Mouse (Mus musculus) cerebellum, adult 11 months (tissue): ENCODE results near the gene Arsb.
"Not testable (repeated sequence)": the region's sequence is repeated elsewhere in the genome, so short reads cannot be mapped to it uniquely, and the experiment has no call there.

Source experiments
- DNase-seq: peaks from one replicate; pipeline ENCODE4 v3.0.0; 2022

The Arsb gene

GRCm38 (mm10) chr13:93924735-93925432 is 153.5 kb downstream of the Arsb start:
- DNase-seq, result no peak

GRCm38 (mm10) chr13:93930561-93931340 is 159.3 kb downstream of the Arsb start:
- no peak for DNase-seq

GRCm38 (mm10) chr13:93936455-93936854 is 165.0 kb downstream of the Arsb start:
- DNase-seq, result peak; percentile 37

- no peak for DNase-seq
Observed at GRCm38 (mm10) chr13:93938118-93938517, 166.7 kb downstream of the Arsb start.

- DNase-seq, result no peak
Observed at GRCm38 (mm10) chr13:93939363-93940127, 168.1 kb downstream of the Arsb start.

GRCm38 (mm10) chr13:93940742-93941531 is 169.5 kb downstream of the Arsb start:
- DNase-seq, result no peak

GRCm38 (mm10) chr13:93950996-93951395 is 179.6 kb downstream of the Arsb start:
- DNase-seq, result no peak

- no peak for DNase-seq
Observed at GRCm38 (mm10) chr13:93951555-93951954, 180.1 kb downstream of the Arsb start.

- DNase-seq, result no peak
Observed at GRCm38 (mm10) chr13:93952466-93952865, 181.0 kb downstream of the Arsb start.

- no peak for DNase-seq
Observed at GRCm38 (mm10) chr13:93957907-93958306, 186.5 kb downstream of the Arsb start.

GRCm38 (mm10) chr13:93966271-93966670 is 194.8 kb downstream of the Arsb start:
- no peak for DNase-seq

- DNase-seq, result peak; percentile 1
Observed at GRCm38 (mm10) chr13:93967138-93967537, 195.7 kb downstream of the Arsb start.

- DNase-seq, result no peak
Observed at GRCm38 (mm10) chr13:93970115-93970514, 198.7 kb downstream of the Arsb start.

- no peak for DNase-seq
Observed at GRCm38 (mm10) chr13:93972423-93972822, 201.0 kb downstream of the Arsb start.

GRCm38 (mm10) chr13:93975668-93976067 is 204.2 kb downstream of the Arsb start:
- DNase-seq, result no peak

- no peak for DNase-seq
Observed at GRCm38 (mm10) chr13:93976897-93977530, 205.6 kb downstream of the Arsb start.

- no peak for DNase-seq
Observed at GRCm38 (mm10) chr13:93978703-93979495, 207.5 kb downstream of the Arsb start.

GRCm38 (mm10) chr13:93979754-93980153 is 208.3 kb downstream of the Arsb start:
- no peak for DNase-seq

GRCm38 (mm10) chr13:93984521-93984920 is 213.1 kb downstream of the Arsb start:
- DNase-seq, result no peak

- DNase-seq, result no peak
Observed at GRCm38 (mm10) chr13:93985181-93985580, 213.8 kb downstream of the Arsb start.

GRCm38 (mm10) chr13:93985750-93986149 is 214.3 kb downstream of the Arsb start:
- DNase-seq, result not testable (repeated sequence)
